Mouse (Mus musculus): ENCODE measurements at regions not wholly inside any gene's neighbourhood (a gene's known extent, or its start where the extent isn't known, plus 50 kb on each side); places are given as distances from the start of the nearest gene placed in this dataset.

DNA sequence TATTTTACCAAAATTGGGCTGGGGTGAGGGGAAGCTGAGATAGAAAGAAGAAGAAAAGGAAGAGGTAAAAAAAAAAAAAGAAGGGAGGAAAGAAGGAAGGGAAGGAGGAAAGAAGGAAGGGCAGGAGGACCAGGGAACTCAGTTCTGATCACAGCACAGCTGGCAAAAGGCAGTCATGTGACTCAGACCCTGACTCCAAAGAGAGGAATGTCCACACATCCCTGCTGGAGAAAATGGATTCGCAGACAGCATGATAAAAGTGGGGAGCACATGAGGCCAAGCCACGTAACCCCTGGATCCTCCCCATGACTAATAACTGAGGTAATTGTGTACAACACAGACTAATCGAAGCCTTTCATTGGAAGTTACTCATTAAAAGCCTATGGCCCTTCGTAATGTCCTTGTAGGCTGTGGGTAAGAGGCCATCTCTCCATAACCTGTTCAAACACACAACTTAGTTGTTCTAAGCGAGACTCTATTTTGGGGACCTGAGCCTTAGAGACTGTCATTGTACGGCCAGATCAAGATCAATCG is 162.2 kb downstream of the Zfp36l1 start:
- no peak overlapping the region for H3K27ac ChIP-seq
- H3K4me1 ChIP-seq (replicated peaks; ENCODE audit: insufficient read depth, low read length), result peaks cover 4% of the 10 kb centered on the region
- no peaks in the 10 kb centered on the region for H3K9me3 ChIP-seq (replicated peaks; ENCODE audit: low read length)
- no peaks in the 10 kb centered on the region for H3K36me3 ChIP-seq (ENCODE audit: insufficient read depth, low read length)
- no peak overlapping the region for H3K4me2 ChIP-seq (ENCODE audit: low read length)
- no peak for DNase-seq (ENCODE audit: low spot score)
- H3K27me3 ChIP-seq (ENCODE audit: insufficient read depth, low read length), result no peaks in the 10 kb centered on the region
- WGBS, result 81% methylated on average over 7 of the region's 7 CpGs
- no peak overlapping the region for H3K4me3 ChIP-seq (replicated peaks; ENCODE audit: low read depth, low read length)
- no peak for ATAC-seq (replicated peaks; ENCODE audit: low FRiP score, low read depth)
- H3K9ac ChIP-seq (ENCODE audit: low read depth, low read length), result no peak overlapping the region
- TF ChIP-seq CTCF (IDR thresholded peaks at IDR 0.05; ENCODE audit: low read depth), result no peak

- ATAC-seq (replicated peaks; ENCODE audit: low FRiP score, low read depth) (peak; percentile 90), DNase-seq (ENCODE audit: low spot score) (peak; percentile 97)
- no peak for TF ChIP-seq CTCF (IDR thresholded peaks at IDR 0.05; ENCODE audit: low read depth)
- Histone ChIP-seq H3K4me1 (replicated peaks; ENCODE audit: insufficient read depth, low read length) (peaks cover 16% of the 10 kb centered on the region), H3K36me3 (ENCODE audit: insufficient read depth, low read length) (no peaks in the 10 kb centered on the region), H3K27ac (peak overlapping the region; percentile 87), H3K9ac (ENCODE audit: low read depth, low read length) (no peak overlapping the region), H3K4me3 (replicated peaks; ENCODE audit: low read depth, low read length) (no peak overlapping the region), H3K27me3 (ENCODE audit: insufficient read depth, low read length) (no peaks in the 10 kb centered on the region), H3K9me3 (replicated peaks; ENCODE audit: low read length) (no peaks in the 10 kb centered on the region), H3K4me2 (ENCODE audit: low read length) (no peak overlapping the region)
- 12% methylated on average over 14 of the region's 14 CpGs for WGBS
Observed at GRCm38 (mm10) chr12:79949101-79949824, 163.6 kb downstream of the Zfp36l1 start.

GRCm38 (mm10) chr12:79947574-79947973 is 165.2 kb downstream of the Zfp36l1 start:
- H3K27ac ChIP-seq, result peak overlapping the region; percentile 87
- TF ChIP-seq CTCF (IDR thresholded peaks at IDR 0.05; ENCODE audit: low read depth), result no peak
- no peak overlapping the region for H3K9ac ChIP-seq (ENCODE audit: low read depth, low read length)
- H3K4me3 ChIP-seq (replicated peaks; ENCODE audit: low read depth, low read length), result no peak overlapping the region
- DNase-seq (ENCODE audit: low spot score) (no peak), ATAC-seq (replicated peaks; ENCODE audit: low FRiP score, low read depth) (no peak)
- H3K9me3 ChIP-seq (replicated peaks; ENCODE audit: low read length), result no peaks in the 10 kb centered on the region
- H3K4me2 ChIP-seq (ENCODE audit: low read length), result no peak overlapping the region
- no peaks in the 10 kb centered on the region for H3K27me3 ChIP-seq (ENCODE audit: insufficient read depth, low read length)
- peaks cover 29% of the 10 kb centered on the region for H3K4me1 ChIP-seq (replicated peaks; ENCODE audit: insufficient read depth, low read length)
- no peaks in the 10 kb centered on the region for H3K36me3 ChIP-seq (ENCODE audit: insufficient read depth, low read length)
- 60% methylated on average over 4 of the region's 4 CpGs for WGBS

GRCm38 (mm10) chr12:79946777-79947176 is 166.0 kb downstream of the Zfp36l1 start:
- Histone ChIP-seq H3K27me3 (ENCODE audit: insufficient read depth, low read length) (no peaks in the 10 kb centered on the region), H3K4me2 (ENCODE audit: low read length) (no peak overlapping the region), H3K4me1 (replicated peaks; ENCODE audit: insufficient read depth, low read length) (peaks cover 34% of the 10 kb centered on the region), H3K36me3 (ENCODE audit: insufficient read depth, low read length) (no peaks in the 10 kb centered on the region), H3K4me3 (replicated peaks; ENCODE audit: low read depth, low read length) (no peak overlapping the region), H3K27ac (no peak overlapping the region), H3K9ac (ENCODE audit: low read depth, low read length) (no peak overlapping the region), H3K9me3 (replicated peaks; ENCODE audit: low read length) (no peaks in the 10 kb centered on the region)
- DNase-seq (ENCODE audit: low spot score) (no peak), ATAC-seq (replicated peaks; ENCODE audit: low FRiP score, low read depth) (no peak)
- TF ChIP-seq CTCF (IDR thresholded peaks at IDR 0.05; ENCODE audit: low read depth), result peak; percentile 41; the same call in 1 of the 2 replicates
- WGBS, result 88% methylated on average over 10 of the region's 10 CpGs

DNA sequence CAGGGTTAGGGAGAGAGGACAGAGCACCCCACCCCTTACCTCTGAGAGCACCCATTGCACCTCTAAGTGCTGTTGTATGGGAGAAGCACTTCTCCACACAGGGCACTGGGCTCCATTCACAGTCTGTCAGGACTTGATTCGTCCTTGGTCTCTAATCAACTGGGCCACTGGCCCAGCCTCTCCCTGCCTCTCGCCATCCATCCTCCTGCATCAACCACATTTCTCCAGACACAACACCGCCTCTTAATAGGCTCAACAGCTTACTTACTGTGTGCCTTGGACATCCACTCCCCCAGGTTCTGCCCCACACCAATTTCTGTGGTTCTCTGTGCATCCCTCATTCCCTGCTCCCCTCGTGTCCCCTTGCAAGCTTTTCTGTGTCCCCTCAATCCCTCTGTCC is 166.9 kb downstream of the Zfp36l1 start:
- Histone ChIP-seq H3K27ac (peak overlapping the region; percentile 88), H3K4me2 (ENCODE audit: low read length) (no peak overlapping the region), H3K9ac (ENCODE audit: low read depth, low read length) (no peak overlapping the region), H3K9me3 (replicated peaks; ENCODE audit: low read length) (no peaks in the 10 kb centered on the region), H3K27me3 (ENCODE audit: insufficient read depth, low read length) (no peaks in the 10 kb centered on the region), H3K4me1 (replicated peaks; ENCODE audit: insufficient read depth, low read length) (peaks cover 34% of the 10 kb centered on the region), H3K4me3 (replicated peaks; ENCODE audit: low read depth, low read length) (no peak overlapping the region), H3K36me3 (ENCODE audit: insufficient read depth, low read length) (no peaks in the 10 kb centered on the region)
- 73% methylated on average over 4 of the region's 4 CpGs for WGBS
- ATAC-seq (replicated peaks; ENCODE audit: low FRiP score, low read depth) (no peak), DNase-seq (ENCODE audit: low spot score) (no peak)
- no peak for TF ChIP-seq CTCF (IDR thresholded peaks at IDR 0.05; ENCODE audit: low read depth)

DNA sequence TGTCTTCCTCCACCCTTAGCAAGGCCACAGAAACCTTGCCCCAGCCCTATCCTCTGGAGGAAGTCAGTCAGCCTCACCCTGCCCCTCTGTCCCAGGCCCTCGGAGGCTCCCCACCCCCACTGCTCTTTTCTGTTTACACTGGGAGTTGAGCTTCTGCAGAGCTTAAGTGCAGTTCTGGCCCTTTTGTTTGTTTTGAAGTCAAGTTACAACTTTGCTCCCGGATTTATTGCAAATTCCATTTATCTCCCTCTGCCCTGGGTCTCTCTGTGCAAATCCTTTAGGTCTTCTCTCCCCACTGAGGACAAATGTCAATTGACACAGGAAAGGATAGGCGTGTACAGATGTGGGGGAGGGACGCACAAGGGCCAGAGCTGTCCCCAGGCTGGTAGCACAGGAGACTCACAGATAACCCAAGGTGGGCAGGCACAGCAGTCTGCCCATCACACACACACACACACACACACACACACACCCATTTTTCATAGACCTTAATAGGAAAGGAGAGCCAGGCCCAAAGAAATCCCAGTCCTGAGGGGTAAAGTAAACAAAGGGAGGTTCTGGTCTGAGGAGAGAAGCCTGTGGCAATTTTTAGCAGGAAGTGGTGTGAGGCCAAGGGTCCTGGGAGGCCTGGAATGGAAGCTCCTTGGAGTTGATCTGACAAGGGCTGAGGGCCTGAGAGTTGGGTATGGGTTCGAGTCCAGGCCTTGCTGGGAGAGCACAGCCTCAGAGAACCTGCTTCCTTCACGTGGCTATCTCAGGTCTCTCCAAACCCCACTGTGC is 167.9 kb downstream of the Zfp36l1 start:
- H3K27me3 ChIP-seq (ENCODE audit: insufficient read depth, low read length), result no peaks in the 10 kb centered on the region
- no peak for TF ChIP-seq CTCF (IDR thresholded peaks at IDR 0.05; ENCODE audit: low read depth)
- 11% methylated on average over 6 of the region's 6 CpGs for WGBS
- H3K9me3 ChIP-seq (replicated peaks; ENCODE audit: low read length), result no peaks in the 10 kb centered on the region
- H3K4me3 ChIP-seq (replicated peaks; ENCODE audit: low read depth, low read length), result no peak overlapping the region
- peak; percentile 98 for DNase-seq (ENCODE audit: low spot score)
- H3K36me3 ChIP-seq (ENCODE audit: insufficient read depth, low read length), result no peaks in the 10 kb centered on the region
- peak; percentile 58 for ATAC-seq (replicated peaks; ENCODE audit: low FRiP score, low read depth)
- peaks cover 34% of the 10 kb centered on the region for H3K4me1 ChIP-seq (replicated peaks; ENCODE audit: insufficient read depth, low read length)
- peak overlapping the region; percentile 88 for H3K27ac ChIP-seq
- H3K4me2 ChIP-seq (ENCODE audit: low read length), result no peak overlapping the region
- 0 out of 2 replicates have a peak overlapping the region, but pooled peaks have one; percentile 5 for H3K9ac ChIP-seq (ENCODE audit: low read depth, low read length)

All from kidney, postnatal 0 days (tissue).